Mouse (Mus musculus): Measurements from ENCODE around the gene Pex16. TPM values are rescaled to one million over a fixed set of nuclear protein-coding genes. Genes with fewer than 3 reads are reported as not detected.

Pex16 gene
- total and polyA plus RNA-seq, 3 experiments, result 41.9 to 52.5 TPM; not detected in 1

DNA sequence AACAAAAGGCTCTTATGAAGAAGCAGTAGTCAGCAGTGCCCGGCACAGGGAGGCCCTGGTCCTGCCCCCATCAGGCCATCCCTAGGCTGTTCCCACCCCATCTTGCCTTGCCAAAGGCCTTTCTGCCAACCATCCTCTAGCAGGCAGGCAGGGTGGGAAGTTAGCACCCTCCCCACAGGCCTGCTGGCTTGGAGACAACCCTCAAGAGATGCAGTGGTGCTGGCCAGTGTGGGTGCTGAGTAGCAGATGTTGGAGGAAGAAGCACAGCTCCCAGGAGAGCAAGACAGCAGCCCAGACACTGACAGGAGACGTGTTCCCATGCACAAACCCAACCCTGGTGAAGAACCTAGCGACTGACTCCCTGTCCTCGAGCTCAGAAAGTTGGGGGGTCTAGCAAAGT is 13.2 kb downstream of the Pex16 start:
- TF ChIP-seq RCOR1 (IDR thresholded peaks at IDR 0.05; ENCODE audit: low read depth, low read length), result no peak
- TF ChIP-seq MAX (IDR thresholded peaks at IDR 0.05; ENCODE audit: low read length), result no peak
- TF ChIP-seq GATA1 (IDR thresholded peaks at IDR 0.05; ENCODE audit: low read depth, low read length), result no peak
- no peak for TF ChIP-seq SIN3A (IDR thresholded peaks at IDR 0.05; ENCODE audit: low read length)
- TF ChIP-seq NRF1 (IDR thresholded peaks at IDR 0.05; ENCODE audit: insufficient read depth, low read depth, low read length, poor library complexity, severe bottlenecking), result no peak
- no peak for TF ChIP-seq BHLHE40 (IDR thresholded peaks at IDR 0.05; ENCODE audit: borderline replicate concordance, low read depth, low read length)
- no peak for TF ChIP-seq MXI1 (IDR thresholded peaks at IDR 0.05; ENCODE audit: low read depth, low read length)
- TF ChIP-seq USF1 (IDR thresholded peaks at IDR 0.05; ENCODE audit: low read depth, low read length), result no peak
- no peak for TF ChIP-seq MYB (IDR thresholded peaks at IDR 0.05; ENCODE audit: low read depth, low read length)
- TF ChIP-seq ZC3H11A (IDR thresholded peaks at IDR 0.05; ENCODE audit: low read depth, low read length), result no peak
- no peak for TF ChIP-seq USF2 (IDR thresholded peaks at IDR 0.05; ENCODE audit: borderline replicate concordance in 1 of 2, insufficient read depth in 1 of 2, low read depth in 1 of 2, low read length in 2 of 2)
- TF ChIP-seq MEF2A (IDR thresholded peaks at IDR 0.05; ENCODE audit: extremely low read depth, insufficient replicate concordance, low read depth, low read length, poor library complexity, severe bottlenecking), result no peak
- no peak for TF ChIP-seq POLR2AphosphoS2 (IDR thresholded peaks at IDR 0.05; ENCODE audit: low read length)
- TF ChIP-seq HCFC1 (IDR thresholded peaks at IDR 0.05; ENCODE audit: low read depth, low read length), result no peak
- no peak for TF ChIP-seq TAL1 (IDR thresholded peaks at IDR 0.05; ENCODE audit: low read length)
- no peak for TF ChIP-seq ZNF384 (IDR thresholded peaks at IDR 0.05; ENCODE audit: low read depth, low read length)
- TF ChIP-seq E2F4 (IDR thresholded peaks at IDR 0.05; ENCODE audit: borderline replicate concordance, low read depth, low read length), result no peak
- no peak for TF ChIP-seq CHD1 (IDR thresholded peaks at IDR 0.05; ENCODE audit: low read depth, low read length)
- TF ChIP-seq MAZ (IDR thresholded peaks at IDR 0.05; ENCODE audit: low read depth, low read length), result no peak
- no peak for TF ChIP-seq CTCF (IDR thresholded peaks at IDR 0.05 in 2 of 3, conservative IDR thresholded peaks at IDR 0.05 in 1 of 3; ENCODE audit: control insufficient read depth in 1 of 3, insufficient read depth in 1 of 3, low read depth in 2 of 3, low read length in 3 of 3, poor library complexity in 1 of 3, severe bottlenecking in 1 of 3)
- Histone ChIP-seq H3K4me3 (ENCODE audit: control insufficient read depth in 1 of 2, insufficient read depth in 1 of 2, low read depth in 2 of 2, low read length in 2 of 2) (no peak overlapping the region), H3K9ac (ENCODE audit: control insufficient read depth, low read depth, low read length, poor library complexity, severe bottlenecking) (no peak overlapping the region), H3K4me1 (ENCODE audit: control insufficient read depth in 1 of 2, insufficient read depth in 2 of 2, low read length in 2 of 2) (peaks cover 9 to 21% of the 10 kb centered on the region in 2 experiments), H3K36me3 (ENCODE audit: control insufficient read depth in 1 of 2, insufficient read depth in 2 of 2, low read length in 2 of 2) (peaks cover 0 to 11% of the 10 kb centered on the region in 2 experiments; a peak in 2 of 4 replicates), H3K27me3 (ENCODE audit: control insufficient read depth in 1 of 2, insufficient read depth in 2 of 2, low read length in 2 of 2) (no peaks in the 10 kb centered on the region), H3K9me3 (replicated peaks; ENCODE audit: insufficient read depth, low read length) (no peaks in the 10 kb centered on the region), H3K79me2 (ENCODE audit: control insufficient read depth, insufficient read depth, low read length, poor library complexity) (no peaks in the 10 kb centered on the region), H3K27ac (ENCODE audit: control insufficient read depth, low read depth, low read length) (no peak overlapping the region)
- no peak for DNase-seq (ENCODE audit: low read depth, low spot score)

DNA sequence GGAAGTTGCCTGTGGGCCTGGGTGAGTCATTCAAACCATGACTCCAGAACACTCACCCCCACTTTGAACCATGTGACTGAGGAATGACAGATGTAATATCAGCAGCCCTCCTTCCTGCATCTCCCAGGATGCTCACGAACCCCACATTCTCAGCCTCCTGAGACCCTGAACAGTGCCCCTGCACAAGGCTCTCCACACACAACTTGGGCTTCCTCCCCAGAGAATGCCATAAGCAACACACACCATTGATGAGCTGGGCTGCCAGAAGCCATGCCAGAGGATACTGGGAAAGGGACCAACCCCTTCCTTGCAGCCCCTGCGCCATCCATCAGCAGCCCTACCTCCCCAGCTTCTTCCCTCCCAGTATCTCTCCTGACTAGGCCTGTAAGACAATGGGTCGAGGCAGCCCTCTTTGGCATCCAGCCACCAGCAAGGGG is 13.6 kb downstream of the Pex16 start:
- Histone ChIP-seq H3K27ac (ENCODE audit: control insufficient read depth, low read depth, low read length) (no peak overlapping the region), H3K36me3 (ENCODE audit: control insufficient read depth in 1 of 2, insufficient read depth in 2 of 2, low read length in 2 of 2) (peaks cover 0 to 11% of the 10 kb centered on the region in 2 experiments; a peak in 2 of 4 replicates), H3K9me3 (replicated peaks; ENCODE audit: insufficient read depth, low read length) (no peaks in the 10 kb centered on the region), H3K27me3 (ENCODE audit: control insufficient read depth in 1 of 2, insufficient read depth in 2 of 2, low read length in 2 of 2) (no peaks in the 10 kb centered on the region), H3K4me3 (ENCODE audit: control insufficient read depth in 1 of 2, insufficient read depth in 1 of 2, low read depth in 2 of 2, low read length in 2 of 2) (no peak overlapping the region), H3K9ac (ENCODE audit: control insufficient read depth, low read depth, low read length, poor library complexity, severe bottlenecking) (no peak overlapping the region), H3K79me2 (ENCODE audit: control insufficient read depth, insufficient read depth, low read length, poor library complexity) (no peaks in the 10 kb centered on the region), H3K4me1 (ENCODE audit: control insufficient read depth in 1 of 2, insufficient read depth in 2 of 2, low read length in 2 of 2) (peaks cover 9 to 21% of the 10 kb centered on the region in 2 experiments)
- no peak for TF ChIP-seq ZMIZ1 (IDR thresholded peaks at IDR 0.05; ENCODE audit: low read depth, low read length)
- no peak for TF ChIP-seq MAZ (IDR thresholded peaks at IDR 0.05; ENCODE audit: low read depth, low read length)
- no peak for TF ChIP-seq TAL1 (IDR thresholded peaks at IDR 0.05; ENCODE audit: low read length)
- TF ChIP-seq TCF12 (IDR thresholded peaks at IDR 0.05; ENCODE audit: low read depth, low read length), result no peak
- no peak for TF ChIP-seq JUND (IDR thresholded peaks at IDR 0.05; ENCODE audit: low read depth, low read length)
- TF ChIP-seq RCOR1 (IDR thresholded peaks at IDR 0.05; ENCODE audit: low read depth, low read length), result no peak
- no peak for TF ChIP-seq NRF1 (IDR thresholded peaks at IDR 0.05; ENCODE audit: insufficient read depth, low read depth, low read length, poor library complexity, severe bottlenecking)
- no peak for TF ChIP-seq ETS1 (IDR thresholded peaks at IDR 0.05; ENCODE audit: low read depth, low read length)
- TF ChIP-seq UBTF (IDR thresholded peaks at IDR 0.05; ENCODE audit: borderline replicate concordance, insufficient read depth, low read depth, low read length), result no peak
- TF ChIP-seq CHD2 (IDR thresholded peaks at IDR 0.05; ENCODE audit: low read length), result no peak
- no peak for DNase-seq (ENCODE audit: low read depth, low spot score)

All from MEL (cell line).